Mouse (Mus musculus) liver, postnatal 0 days (tissue): ENCODE measurements around the gene Pglyrp3. TPM values are rescaled to one million over a fixed set of nuclear protein-coding genes. Genes with fewer than 3 reads are reported as not detected.
"Not testable (repeated sequence)": the region's sequence is repeated elsewhere in the genome, so short reads cannot be mapped to it uniquely, and the experiment has no call there.

Experiments
- ATAC-seq: fragments of 200-750 bp; cut with Nextera tagmentation; 2 replicates; pipeline ENCODE4 v1.8.0; 2017; ENCODE audit warnings: mild to moderate bottlenecking, moderate library complexity
- DNase-seq: peaks from one replicate; pipeline ENCODE4 v3.0.0-alpha.2; 2016
- H3K27ac ChIP-seq: fragments of 300-500 bp; sonication (generic); 2 replicates; pipeline ENCODE4 v1.5.1; 2014; ENCODE audit warnings: antibody characterized with exemption, moderate library complexity, mild to moderate bottlenecking, low read depth
- H3K27me3 ChIP-seq: fragments of 300-500 bp; sonication (generic); 2 replicates; pipeline ENCODE4 v1.6.1; 2014; ENCODE audit warnings: low read length, control low read depth, mixed read lengths; ENCODE audit not compliant: insufficient read depth
- H3K36me3 ChIP-seq: fragments of 300-500 bp; sonication (generic); replicated peaks from 2 replicates; pipeline ENCODE4 v1.6.1; 2014; ENCODE audit warnings: mild to moderate bottlenecking, control low read depth, low read length, moderate library complexity, mixed read lengths; ENCODE audit not compliant: insufficient read depth
- H3K4me1 ChIP-seq: fragments of 300-500 bp; sonication (generic); 2 replicates; pipeline ENCODE4 v1.6.1; 2014; ENCODE audit warnings: antibody characterized with exemption, mild to moderate bottlenecking, control low read depth; ENCODE audit not compliant: insufficient read depth
- H3K4me2 ChIP-seq: fragments of 300-500 bp; sonication (generic); 2 replicates; pipeline ENCODE4 v1.6.1; 2014; ENCODE audit warnings: low read depth, mild to moderate bottlenecking, low read length, moderate library complexity, mixed read lengths
- H3K4me3 ChIP-seq: fragments of 300-500 bp; sonication (generic); 2 replicates; pipeline ENCODE4 v1.5.1; 2014; ENCODE audit warnings: low read depth, low read length
- H3K9ac ChIP-seq: fragments of 300-500 bp; sonication (generic); replicated peaks from 2 replicates; pipeline ENCODE4 v1.6.1; 2014; ENCODE audit warnings: mild to moderate bottlenecking, moderate library complexity
- H3K9me3 ChIP-seq: fragments of 300-500 bp; sonication (generic); 2 replicates; pipeline ENCODE4 v1.6.1; 2016; ENCODE audit warnings: mild to moderate bottlenecking, control low read depth, low read length, mixed read lengths
- CTCF ChIP-seq: sonication (generic); IDR thresholded peaks from 2 replicates; pipeline ENCODE4 v1.5.1; 2016; ENCODE audit warnings: antibody characterized with exemption, low read depth
- EP300 ChIP-seq: IDR thresholded peaks from 2 replicates; pipeline ENCODE4 v1.6.1; 2016; ENCODE audit warnings: antibody characterized with exemption, low read depth, mild to moderate bottlenecking
- WGBS: fragments of 180-500 bp; shearing (Covaris S2); extraction: QIAGEN DNeasy Blood & Tissue Kit; methylation state at CpG from one replicate; pipeline ENCODE4 v1.1.7; 2014; ENCODE audit not compliant: insufficient replicate concordance; 5-methylcytosine and 5-hydroxymethylcytosine counted together
- polyA plus RNA-seq: library from polyadenylated mRNA; unstranded; fragments of >200 nt; fragmentation: Nextera tagmentation; extraction: Ambion mirVana; gene quantifications from 2 replicates; pipeline ENCODE4 v1.2.1, GENCODE M21; 2015

Gene Pglyrp3
- not detected in 2 replicates for polyA plus RNA-seq

- H3K9me3 ChIP-seq = no peaks in the 10 kb centered on the region
- H3K27me3 ChIP-seq = no peaks in the 10 kb centered on the region
- H3K27ac ChIP-seq = no peak within 1 kb of the TSS
- no peaks in the 10 kb centered on the region for H3K4me1 ChIP-seq
- 71% methylated on average over 1 of the region's 1 CpGs for WGBS
- ATAC-seq (no peak), DNase-seq (no peak)
- no peak within 1 kb of the TSS for H3K9ac ChIP-seq
- H3K4me3 ChIP-seq = no peak within 1 kb of the TSS
- TF ChIP-seq EP300 (no peak), CTCF (no peak)
- no peak within 1 kb of the TSS for H3K4me2 ChIP-seq
- H3K36me3 ChIP-seq = no peaks in the 10 kb centered on the region
Observed at GRCm38 (mm10) chr3:92014283-92014682, at the start of gene Pglyrp3. Gene Pglyrp3, plus strand, starts transcription at chr3:92014583.

- TF ChIP-seq CTCF (no peak), EP300 (no peak)
- 59% methylated on average over 1 of the region's 1 CpGs for WGBS
- ATAC-seq (no peak), DNase-seq (no peak)
- H3K9me3 ChIP-seq = no peaks in the 10 kb centered on the region
- H3K4me2 ChIP-seq = no peak overlapping the region
- no peak overlapping the region for H3K27ac ChIP-seq
- H3K4me3 ChIP-seq = no peak overlapping the region
- H3K36me3 ChIP-seq = no peaks in the 10 kb centered on the region
- H3K9ac ChIP-seq = no peak overlapping the region
- H3K4me1 ChIP-seq = no peaks in the 10 kb centered on the region
- no peaks in the 10 kb centered on the region for H3K27me3 ChIP-seq
Observed at GRCm38 (mm10) chr3:92011001-92011400, 3.4 kb upstream of the Pglyrp3 start.

GRCm38 (mm10) chr3:92024541-92024940 lies 10.2 kb downstream of the Pglyrp3 start:
- not testable (repeated sequence) for H3K27ac ChIP-seq, DNase-seq, H3K27me3 ChIP-seq, H3K4me3 ChIP-seq, H3K36me3 ChIP-seq, H3K9ac ChIP-seq, H3K4me2 ChIP-seq, H3K4me1 ChIP-seq, ATAC-seq, H3K9me3 ChIP-seq
- 71% methylated on average over 24 of the region's 24 CpGs for WGBS

GRCm38 (mm10) chr3:92033203-92033602 lies 18.8 kb downstream of the Pglyrp3 start:
- H3K27me3 ChIP-seq = no peaks in the 10 kb centered on the region
- H3K27ac ChIP-seq = no peak overlapping the region
- no peak overlapping the region for H3K9ac ChIP-seq
- H3K4me1 ChIP-seq = no peaks in the 10 kb centered on the region
- TF ChIP-seq CTCF (no peak), EP300 (no peak)
- H3K36me3 ChIP-seq = no peaks in the 10 kb centered on the region
- no peak for DNase-seq
- no peak for ATAC-seq
- no peak overlapping the region for H3K4me3 ChIP-seq
- H3K9me3 ChIP-seq = no peaks in the 10 kb centered on the region
- 33% methylated on average over 2 of the region's 2 CpGs for WGBS
- no peak overlapping the region for H3K4me2 ChIP-seq

- H3K4me1 ChIP-seq = no peaks in the 10 kb centered on the region
- no peak overlapping the region for H3K4me3 ChIP-seq
- ATAC-seq (no peak), DNase-seq (no peak)
- TF ChIP-seq EP300 = no peak
- TF ChIP-seq CTCF = no peak
- no peak overlapping the region for H3K4me2 ChIP-seq
- no peaks in the 10 kb centered on the region for H3K36me3 ChIP-seq
- WGBS = 43% methylated on average over 1 of the region's 1 CpGs
- no peaks in the 10 kb centered on the region for H3K9me3 ChIP-seq
- H3K9ac ChIP-seq = no peak overlapping the region
- no peak overlapping the region for H3K27ac ChIP-seq
- no peaks in the 10 kb centered on the region for H3K27me3 ChIP-seq
Observed at GRCm38 (mm10) chr3:92033892-92034291, 19.5 kb downstream of the Pglyrp3 start.

GRCm38 (mm10) chr3:92050382-92051054 lies 36.1 kb downstream of the Pglyrp3 start:
- Histone ChIP-seq H3K4me2 (no peak overlapping the region), H3K27me3 (no peaks in the 10 kb centered on the region), H3K9me3 (no peaks in the 10 kb centered on the region), H3K9ac (no peak overlapping the region), H3K27ac (no peak overlapping the region), H3K4me1 (no peaks in the 10 kb centered on the region), H3K4me3 (no peak overlapping the region), H3K36me3 (no peaks in the 10 kb centered on the region)
- TF ChIP-seq EP300 (no peak), CTCF (peak; percentile 77)
- DNase-seq (no peak), ATAC-seq (no peak)
- 48% methylated on average over 6 of the region's 6 CpGs for WGBS
